Mouse (Mus musculus) heart, embryonic 14.5 days (tissue): ENCODE data around the gene Gm40193. TPM values are rescaled to one million over a fixed set of nuclear protein-coding genes. Genes with fewer than 3 reads are reported as not detected.

Source experiments
- ATAC-seq: fragments of 200-750 bp; cut with Nextera tagmentation; 2 replicates; pipeline ENCODE4 v1.8.0; 2017; ENCODE audit warnings: low read depth, moderate TSS enrichment; ENCODE audit not compliant: insufficient number of reproducible peaks, insufficient read depth, low FRiP score
- H3K27ac ChIP-seq, 2 experiments: fragments of 200-500 bp in 1 of 2; fragments of 300-500 bp in 1 of 2; sonication (generic) in 1 of 2; replicated peaks in 1 of 2; 2 replicates each; pipeline ENCODE4 v1.5.1; 2012 to 2014; ENCODE audit warnings: low read depth in 2 of 2, low read length in 2 of 2, control low read depth in 1 of 2, mild to moderate bottlenecking in 1 of 2, mixed read lengths in 1 of 2; ENCODE audit not compliant: control insufficient read depth in 1 of 2, insufficient read depth in 1 of 2
- H3K27me3 ChIP-seq: fragments of 300-500 bp; sonication (generic); 2 replicates; pipeline ENCODE4 v1.6.1; 2014; ENCODE audit warnings: mild to moderate bottlenecking, low read length, control low read depth; ENCODE audit not compliant: control insufficient read depth, insufficient read depth
- H3K36me3 ChIP-seq: fragments of 300-500 bp; sonication (generic); 2 replicates; pipeline ENCODE4 v1.6.1; 2014; ENCODE audit warnings: mild to moderate bottlenecking, control low read depth, low read length, mixed read lengths; ENCODE audit not compliant: control insufficient read depth, insufficient read depth
- H3K4me1 ChIP-seq, 2 experiments: fragments of 200-500 bp in 1 of 2; fragments of 300-500 bp in 1 of 2; sonication (generic) in 1 of 2; 2 replicates each; pipeline ENCODE4 v1.6.1; 2012 to 2014; ENCODE audit warnings: low read length in 2 of 2, control low read depth in 1 of 2, mixed read lengths in 1 of 2; ENCODE audit not compliant: control insufficient read depth in 2 of 2, insufficient read depth in 2 of 2
- H3K4me2 ChIP-seq: fragments of 300-500 bp; sonication (generic); 2 replicates; pipeline ENCODE4 v1.6.1; 2014; ENCODE audit warnings: mild to moderate bottlenecking, low read length
- H3K4me3 ChIP-seq, 2 experiments: fragments of 200-500 bp in 1 of 2; fragments of 300-500 bp in 1 of 2; sonication (generic) in 1 of 2; 2 replicates each; pipeline ENCODE4 v1.5.1; 2012 to 2014; ENCODE audit warnings: low read length in 2 of 2, mild to moderate bottlenecking in 2 of 2, control low read depth in 1 of 2, low read depth in 1 of 2, moderate library complexity in 1 of 2; ENCODE audit not compliant: control insufficient read depth in 1 of 2, insufficient read depth in 1 of 2
- H3K9ac ChIP-seq: fragments of 300-500 bp; sonication (generic); 2 replicates; pipeline ENCODE4 v1.6.1; 2014; ENCODE audit warnings: mild to moderate bottlenecking, low read length
- H3K9me3 ChIP-seq: fragments of 300-500 bp; sonication (generic); 2 replicates; pipeline ENCODE4 v1.6.1; 2016; ENCODE audit warnings: low read length, control low read depth; ENCODE audit not compliant: control insufficient read depth
- WGBS: fragments of 180-500 bp; shearing (Covaris S2); extraction: QIAGEN DNeasy Blood & Tissue Kit; methylation state at CpG from one replicate; pipeline ENCODE4 v1.1.7; 2014; 5-methylcytosine and 5-hydroxymethylcytosine counted together
- polyA plus RNA-seq: library from polyadenylated mRNA; unstranded; fragments of >200 nt; fragmentation: Nextera tagmentation; extraction: Ambion mirVana; gene quantifications from 2 replicates; pipeline ENCODE4 v1.2.1, GENCODE M21; 2014

Gene Gm40193
- polyA plus RNA-seq, 1 experiment from 2014 or later, result not detected

GRCm38 (mm10) chr11:70562287-70562994 lies 29.7 kb upstream of the Gm40193 start, which contains the start of gene Mink1:
Mink1 (plus strand) TSS chr11:70562881.
- H3K4me3 ChIP-seq, result peak within 1 kb of the TSS; percentile 70 to 78
- H3K27me3 ChIP-seq, result no peaks in the 10 kb centered on the region
- H3K36me3 ChIP-seq, result peaks cover 5% of the 10 kb centered on the region
- H3K9ac ChIP-seq, result peak within 1 kb of the TSS; percentile 94
- whole genome bisulfite sequencing, result under 1% methylated on average over 50 of the region's 57 CpGs
- H3K4me1 ChIP-seq, result peaks cover 3 to 24% of the 10 kb centered on the region in 2 experiments; a peak in 3 of 4 replicates
- ATAC-seq, result peak; percentile 89
- peak within 1 kb of the TSS; percentile 69 to 76 for H3K27ac ChIP-seq
- peak within 1 kb of the TSS; percentile 90 for H3K4me2 ChIP-seq
- no peaks in the 10 kb centered on the region for H3K9me3 ChIP-seq

DNA sequence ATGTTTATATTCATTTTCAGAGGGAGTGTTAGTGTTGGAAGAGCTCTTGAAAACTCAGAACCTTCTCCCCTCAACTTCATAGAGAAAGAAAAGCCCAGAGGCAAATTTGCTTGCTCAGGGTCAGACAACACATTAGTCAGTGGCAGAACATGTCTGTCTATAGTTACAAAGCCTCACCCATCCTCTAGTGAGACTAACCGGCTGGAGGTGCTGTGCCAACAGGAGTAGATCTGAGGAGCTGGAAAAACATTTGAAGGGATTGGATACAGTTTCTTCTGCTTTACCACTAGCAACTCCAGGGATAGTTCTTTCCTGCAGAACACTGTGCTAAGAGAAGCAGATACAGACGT lies 29.2 kb upstream of the Gm40193 start:
- Histone ChIP-seq H3K27me3 (no peaks in the 10 kb centered on the region), H3K4me3 (peak overlapping the region; percentile 70 to 78), H3K9me3 (no peaks in the 10 kb centered on the region), H3K4me2 (peak overlapping the region; percentile 90), H3K9ac (peak overlapping the region; percentile 94), H3K27ac (peak overlapping the region in 1 of 2 experiments; percentile 69; a peak in 2 of 4 replicates), H3K4me1 (peaks cover 3 to 22% of the 10 kb centered on the region in 2 experiments; a peak in 3 of 4 replicates), H3K36me3 (peaks cover 10% of the 10 kb centered on the region)
- ATAC-seq, result no peak
- 0% methylated on average over 2 of the region's 2 CpGs for WGBS

DNA sequence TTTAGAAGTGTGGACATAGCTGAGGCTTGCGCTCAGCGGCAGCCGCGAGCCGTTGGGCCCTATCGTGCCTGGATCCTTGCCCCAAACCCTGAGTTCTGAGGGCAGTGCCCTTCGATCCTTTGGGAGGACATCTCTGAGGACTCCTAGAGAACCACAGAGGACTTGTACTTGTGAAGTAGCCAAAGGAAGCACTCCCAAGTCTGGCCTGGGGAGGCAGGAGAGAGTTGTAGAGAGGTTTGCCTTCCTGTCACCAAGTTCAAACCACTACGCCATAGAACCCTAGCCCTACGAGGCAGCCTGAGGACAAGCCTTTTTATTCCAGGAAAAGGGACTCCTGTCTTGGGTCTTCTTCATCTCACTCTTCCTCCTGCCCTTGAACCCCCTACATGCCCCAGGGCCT lies 24.8 kb upstream of the Gm40193 start:
- no peak overlapping the region for H3K27ac ChIP-seq
- 84% methylated on average over 9 of the region's 9 CpGs for WGBS
- H3K4me2 ChIP-seq, result no peak overlapping the region
- H3K27me3 ChIP-seq, result no peaks in the 10 kb centered on the region
- ATAC-seq, result no peak
- H3K36me3 ChIP-seq, result peaks cover 34% of the 10 kb centered on the region
- peaks cover 0 to 7% of the 10 kb centered on the region in 2 experiments; a peak in 1 of 4 replicates for H3K4me1 ChIP-seq
- H3K4me3 ChIP-seq, result no peak overlapping the region
- no peak overlapping the region for H3K9ac ChIP-seq
- H3K9me3 ChIP-seq, result no peaks in the 10 kb centered on the region

- Histone ChIP-seq H3K4me3 (no peak overlapping the region), H3K27me3 (no peaks in the 10 kb centered on the region), H3K4me2 (no peak overlapping the region), H3K27ac (no peak overlapping the region), H3K36me3 (peaks cover 47% of the 10 kb centered on the region), H3K9me3 (no peaks in the 10 kb centered on the region), H3K4me1 (no peaks in the 10 kb centered on the region), H3K9ac (no peak overlapping the region)
- no peak for ATAC-seq
- 42% methylated on average over 7 of the region's 7 CpGs for WGBS
Measured at GRCm38 (mm10) chr11:70553940-70554339, 21.2 kb upstream of the Gm40193 start.

- no peak overlapping the region for H3K4me3 ChIP-seq
- 0 out of 4 replicates have a peak, but pooled peaks cover 0 to 2% of the 10 kb centered on the region in 2 experiments for H3K4me1 ChIP-seq
- H3K27me3 ChIP-seq, result no peaks in the 10 kb centered on the region
- H3K9ac ChIP-seq, result no peak overlapping the region
- WGBS, result 86% methylated on average over 8 of the region's 8 CpGs
- no peak overlapping the region for H3K27ac ChIP-seq
- H3K36me3 ChIP-seq, result peaks cover 40% of the 10 kb centered on the region
- no peaks in the 10 kb centered on the region for H3K9me3 ChIP-seq
- H3K4me2 ChIP-seq, result no peak overlapping the region
- no peak for ATAC-seq
Measured at GRCm38 (mm10) chr11:70551526-70551925, 18.8 kb upstream of the Gm40193 start.

GRCm38 (mm10) chr11:70544496-70544895 lies 11.8 kb upstream of the Gm40193 start:
- H3K4me2 ChIP-seq, result peak overlapping the region; percentile 39
- ATAC-seq, result no peak
- no peaks in the 10 kb centered on the region for H3K9me3 ChIP-seq
- 28% methylated on average over 7 of the region's 7 CpGs for WGBS
- peak overlapping the region in 1 of 2 experiments; percentile 2; a peak in 1 of 4 replicates for H3K4me3 ChIP-seq
- peaks cover 13% of the 10 kb centered on the region; the same call in 1 of the 2 replicates for H3K36me3 ChIP-seq
- no peaks in the 10 kb centered on the region for H3K27me3 ChIP-seq
- peak overlapping the region in 1 of 2 experiments; percentile 51; a peak in 2 of 4 replicates for H3K27ac ChIP-seq
- peaks cover 14 to 18% of the 10 kb centered on the region in 2 experiments for H3K4me1 ChIP-seq
- H3K9ac ChIP-seq, result peak overlapping the region; percentile 34; the same call in 1 of the 2 replicates

DNA sequence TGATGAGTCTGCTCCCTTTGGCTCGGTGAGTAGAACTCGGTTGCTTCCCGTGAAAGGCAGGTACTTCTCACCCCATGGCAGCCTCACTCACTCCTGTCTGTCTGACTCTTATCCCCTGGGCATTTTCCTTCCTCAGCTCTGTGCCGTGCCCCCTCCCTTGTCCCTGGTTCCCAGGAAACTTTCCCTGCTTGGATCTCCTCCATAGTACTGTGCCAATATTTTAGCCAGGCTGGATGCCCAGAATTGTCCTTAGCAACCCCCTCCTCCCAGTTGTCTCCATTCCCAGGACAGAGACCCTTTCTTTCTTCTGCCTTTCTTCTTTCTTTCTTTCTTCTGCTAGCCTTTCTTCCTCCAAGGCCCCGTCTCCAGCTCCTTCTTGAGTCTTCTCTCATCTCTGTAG lies 8.7 kb upstream of the Gm40193 start:
- no peak for ATAC-seq
- Histone ChIP-seq H3K4me3 (peak overlapping the region in 1 of 2 experiments; percentile 69; a peak in 1 of 4 replicates), H3K4me1 (peaks cover 12 to 21% of the 10 kb centered on the region in 2 experiments), H3K9me3 (no peaks in the 10 kb centered on the region), H3K27ac (no peak overlapping the region), H3K4me2 (peak overlapping the region; percentile 74; the same call in 1 of the 2 replicates), H3K27me3 (no peaks in the 10 kb centered on the region), H3K36me3 (peaks cover 7% of the 10 kb centered on the region; the same call in 1 of the 2 replicates), H3K9ac (no peak overlapping the region)
- WGBS, result 68% methylated on average over 5 of the region's 5 CpGs
